Mouse (Mus musculus): ENCODE data around the gene Tnrc6c.

DNA sequence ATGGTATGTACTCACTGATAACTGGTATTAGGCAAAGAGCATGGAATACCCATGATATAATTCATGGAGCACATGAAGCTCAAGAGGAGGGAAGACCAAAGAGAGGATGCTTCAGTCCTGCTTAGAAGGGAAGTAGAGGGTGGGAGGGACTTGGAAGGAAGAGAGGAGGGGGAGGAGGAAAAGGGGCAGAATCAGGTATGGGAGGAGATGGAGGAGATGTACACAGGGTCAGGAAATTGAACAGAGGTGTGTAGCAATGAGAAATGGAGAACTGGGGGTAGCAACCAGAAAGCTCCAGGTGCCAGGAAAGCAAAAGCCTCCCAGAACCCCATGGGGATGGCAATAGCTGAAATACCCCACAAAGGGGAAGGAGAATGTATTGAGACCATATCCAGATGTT is 37.2 kb downstream of the Tnrc6c start:
- TF ChIP-seq CTCF (IDR thresholded peaks at IDR 0.05; ENCODE audit: low read depth) = no peak
- no peak for TF ChIP-seq EP300 (IDR thresholded peaks at IDR 0.05; ENCODE audit: low read depth)

Measured in liver, postnatal 0 days (tissue).